Mouse (Mus musculus): ENCODE measurements around the gene Gm36864. TPM values are rescaled to one million over a fixed set of nuclear protein-coding genes. Genes with fewer than 3 reads are reported as not detected.
"Not testable (repeated sequence)": the region's sequence is repeated elsewhere in the genome, so short reads cannot be mapped to it uniquely, and the experiment has no call there.

Gm36864 gene
- polyA plus RNA-seq (2016; fragmentation: Nextera tagmentation; extraction: Ambion mirVana) = 0.15 TPM in 1 of 2 replicates, not detected in the other

GRCm38 (mm10) chr7:44235909-44236308 lies at the start of gene Gm36864:
Gm36864 (plus strand) TSS chr7:44236177.
- no peak within 1 kb of the TSS for H3K27ac ChIP-seq
- H3K4me3 ChIP-seq = no peak within 1 kb of the TSS
- no peak for ATAC-seq (ENCODE audit: insufficient number of reproducible peaks, insufficient read depth, low FRiP score, low TSS enrichment)
- H3K27me3 ChIP-seq = no peaks in the 10 kb centered on the region
- H3K4me1 ChIP-seq = no peaks in the 10 kb centered on the region
- H3K4me2 ChIP-seq (replicated peaks) = no peak within 1 kb of the TSS
- no peaks in the 10 kb centered on the region for H3K9me3 ChIP-seq
- H3K36me3 ChIP-seq = no peaks in the 10 kb centered on the region
- WGBS = 90% methylated on average over 3 of the region's 3 CpGs
- H3K9ac ChIP-seq = no peak within 1 kb of the TSS

GRCm38 (mm10) chr7:44186516-44186915 lies 49.5 kb upstream of the Gm36864 start:
- H3K9ac ChIP-seq; H3K27me3 ChIP-seq; H3K9me3 ChIP-seq; H3K4me3 ChIP-seq; H3K27ac ChIP-seq; H3K4me2 ChIP-seq (replicated peaks); H3K36me3 ChIP-seq; H3K4me1 ChIP-seq; ATAC-seq (ENCODE audit: insufficient number of reproducible peaks, insufficient read depth, low FRiP score, low TSS enrichment): not testable (repeated sequence)
- 66% methylated on average over 8 of the region's 8 CpGs for WGBS

- not testable (repeated sequence) for H3K4me3 ChIP-seq; H3K9me3 ChIP-seq; H3K4me2 ChIP-seq (replicated peaks); H3K36me3 ChIP-seq; ATAC-seq (ENCODE audit: insufficient number of reproducible peaks, insufficient read depth, low FRiP score, low TSS enrichment); H3K9ac ChIP-seq; H3K27ac ChIP-seq; H3K27me3 ChIP-seq; H3K4me1 ChIP-seq
Observed at GRCm38 (mm10) chr7:44187936-44188335, 48.0 kb upstream of the Gm36864 start, which contains the start of gene Klk1b24. Klk1b24 (plus strand) TSS chr7:44188236.

GRCm38 (mm10) chr7:44193466-44193865 lies 42.5 kb upstream of the Gm36864 start:
- H3K36me3 ChIP-seq; H3K4me3 ChIP-seq; H3K27me3 ChIP-seq; H3K9ac ChIP-seq; H3K9me3 ChIP-seq; H3K4me2 ChIP-seq (replicated peaks); H3K4me1 ChIP-seq; H3K27ac ChIP-seq; ATAC-seq (ENCODE audit: insufficient number of reproducible peaks, insufficient read depth, low FRiP score, low TSS enrichment): not testable (repeated sequence)
- 93% methylated on average over 1 of the region's 1 CpGs for WGBS

GRCm38 (mm10) chr7:44197891-44198290 lies 38.1 kb upstream of the Gm36864 start, which contains the start of gene Klk1b3:
Klk1b3 (plus strand) TSS chr7:44198191.
- H3K36me3 ChIP-seq = no peaks in the 10 kb centered on the region
- no peaks in the 10 kb centered on the region for H3K4me1 ChIP-seq
- H3K9ac ChIP-seq = no peak within 1 kb of the TSS
- no peak for ATAC-seq (ENCODE audit: insufficient number of reproducible peaks, insufficient read depth, low FRiP score, low TSS enrichment)
- no peaks in the 10 kb centered on the region for H3K27me3 ChIP-seq
- WGBS = 60% methylated on average over 3 of the region's 3 CpGs
- H3K4me3 ChIP-seq = no peak within 1 kb of the TSS
- H3K4me2 ChIP-seq (replicated peaks) = no peak within 1 kb of the TSS
- H3K9me3 ChIP-seq = no peaks in the 10 kb centered on the region
- no peak within 1 kb of the TSS for H3K27ac ChIP-seq

GRCm38 (mm10) chr7:44207135-44207534 lies 28.8 kb upstream of the Gm36864 start, which contains the start of gene Klk1b4:
Klk1b4 (plus strand) TSS chr7:44207435.
- 49% methylated on average over 3 of the region's 3 CpGs for WGBS
- not testable (repeated sequence) for H3K27me3 ChIP-seq; H3K27ac ChIP-seq; ATAC-seq (ENCODE audit: insufficient number of reproducible peaks, insufficient read depth, low FRiP score, low TSS enrichment); H3K4me3 ChIP-seq; H3K9ac ChIP-seq; H3K9me3 ChIP-seq; H3K36me3 ChIP-seq; H3K4me2 ChIP-seq (replicated peaks); H3K4me1 ChIP-seq

GRCm38 (mm10) chr7:44208307-44208706 lies 27.7 kb upstream of the Gm36864 start:
- H3K4me2 ChIP-seq (replicated peaks) = no peak overlapping the region
- no peak overlapping the region for H3K9ac ChIP-seq
- ATAC-seq (ENCODE audit: insufficient number of reproducible peaks, insufficient read depth, low FRiP score, low TSS enrichment) = no peak
- no peak overlapping the region for H3K4me3 ChIP-seq
- WGBS = 80% methylated on average over 3 of the region's 3 CpGs
- H3K27me3 ChIP-seq = no peaks in the 10 kb centered on the region
- H3K27ac ChIP-seq = no peak overlapping the region
- no peaks in the 10 kb centered on the region for H3K9me3 ChIP-seq
- no peaks in the 10 kb centered on the region for H3K36me3 ChIP-seq
- H3K4me1 ChIP-seq = no peaks in the 10 kb centered on the region

GRCm38 (mm10) chr7:44215645-44216044 lies 20.3 kb upstream of the Gm36864 start, which contains the start of gene Klk1b5:
Klk1b5 (plus strand) TSS chr7:44215945.
- 78% methylated on average over 1 of the region's 1 CpGs for WGBS

GRCm38 (mm10) chr7:44221601-44222000 lies 14.4 kb upstream of the Gm36864 start:
- ATAC-seq (ENCODE audit: insufficient number of reproducible peaks, insufficient read depth, low FRiP score, low TSS enrichment); H3K9ac ChIP-seq; H3K4me1 ChIP-seq; H3K9me3 ChIP-seq; H3K4me2 ChIP-seq (replicated peaks); H3K4me3 ChIP-seq; H3K27me3 ChIP-seq; H3K27ac ChIP-seq; H3K36me3 ChIP-seq: not testable (repeated sequence)
- 61% methylated on average over 8 of the region's 10 CpGs for WGBS

More at GRCm38 (mm10) chr7:44215645-44216044, 20.3 kb upstream of the Gm36864 start, which contains the start of gene Klk1b5:
- no peak within 1 kb of the TSS for H3K4me2 ChIP-seq (replicated peaks)
- H3K4me3 ChIP-seq = no peak within 1 kb of the TSS
- no peak within 1 kb of the TSS for H3K9ac ChIP-seq
- H3K4me1 ChIP-seq = no peaks in the 10 kb centered on the region
- no peaks in the 10 kb centered on the region for H3K36me3 ChIP-seq
- ATAC-seq (ENCODE audit: insufficient number of reproducible peaks, insufficient read depth, low FRiP score, low TSS enrichment) = no peak
- H3K27ac ChIP-seq = no peak within 1 kb of the TSS
- H3K27me3 ChIP-seq = no peaks in the 10 kb centered on the region
- H3K9me3 ChIP-seq = no peaks in the 10 kb centered on the region

GRCm38 (mm10) chr7:44222335-44222734 lies 13.6 kb upstream of the Gm36864 start:
- not testable (repeated sequence) for H3K4me1 ChIP-seq; H3K9me3 ChIP-seq; H3K27me3 ChIP-seq; H3K9ac ChIP-seq; H3K4me2 ChIP-seq (replicated peaks); H3K4me3 ChIP-seq; ATAC-seq (ENCODE audit: insufficient number of reproducible peaks, insufficient read depth, low FRiP score, low TSS enrichment); H3K36me3 ChIP-seq; H3K27ac ChIP-seq
- WGBS = 71% methylated on average over 6 of the region's 6 CpGs

GRCm38 (mm10) chr7:44225076-44225475 lies 10.9 kb upstream of the Gm36864 start, which contains the start of gene Klk1:
Klk1 (plus strand) TSS chr7:44225360.
- H3K27ac ChIP-seq = no peak within 1 kb of the TSS
- no peaks in the 10 kb centered on the region for H3K27me3 ChIP-seq
- H3K4me2 ChIP-seq (replicated peaks) = no peak within 1 kb of the TSS
- WGBS = 65% methylated on average over 1 of the region's 1 CpGs
- no peak for ATAC-seq (ENCODE audit: insufficient number of reproducible peaks, insufficient read depth, low FRiP score, low TSS enrichment)
- H3K4me3 ChIP-seq = no peak within 1 kb of the TSS
- H3K4me1 ChIP-seq = no peaks in the 10 kb centered on the region
- H3K9me3 ChIP-seq = no peaks in the 10 kb centered on the region
- no peak within 1 kb of the TSS for H3K9ac ChIP-seq
- no peaks in the 10 kb centered on the region for H3K36me3 ChIP-seq

- no peaks in the 10 kb centered on the region for H3K4me1 ChIP-seq
- no peak overlapping the region for H3K27ac ChIP-seq
- no peak overlapping the region for H3K4me3 ChIP-seq
- no peak overlapping the region for H3K9ac ChIP-seq
- no peaks in the 10 kb centered on the region for H3K9me3 ChIP-seq
- H3K27me3 ChIP-seq = no peaks in the 10 kb centered on the region
- WGBS = 59% methylated on average over 2 of the region's 2 CpGs
- ATAC-seq (ENCODE audit: insufficient number of reproducible peaks, insufficient read depth, low FRiP score, low TSS enrichment) = no peak
- H3K4me2 ChIP-seq (replicated peaks) = no peak overlapping the region
- H3K36me3 ChIP-seq = no peaks in the 10 kb centered on the region
Observed at GRCm38 (mm10) chr7:44239913-44240312, 3.9 kb downstream of the Gm36864 start.

GRCm38 (mm10) chr7:44240712-44241111 lies 4.7 kb downstream of the Gm36864 start:
- no peak for ATAC-seq (ENCODE audit: insufficient number of reproducible peaks, insufficient read depth, low FRiP score, low TSS enrichment)
- no peak overlapping the region for H3K27ac ChIP-seq
- H3K36me3 ChIP-seq = no peaks in the 10 kb centered on the region
- H3K9ac ChIP-seq = no peak overlapping the region
- no peak overlapping the region for H3K4me3 ChIP-seq
- no peaks in the 10 kb centered on the region for H3K27me3 ChIP-seq
- no peaks in the 10 kb centered on the region for H3K9me3 ChIP-seq
- 60% methylated on average over 1 of the region's 1 CpGs for WGBS
- no peak overlapping the region for H3K4me2 ChIP-seq (replicated peaks)
- H3K4me1 ChIP-seq = peaks cover 5% of the 10 kb centered on the region
